Mouse (Mus musculus) C2C12 (cell line): ENCODE data around the gene G0s2. TPM values are rescaled to one million over a fixed set of nuclear protein-coding genes. Genes with fewer than 3 reads are reported as not detected.

Experiments used
- H3K27me3 ChIP-seq: one replicate; pipeline ENCODE4 v1.6.1; 2011; ENCODE audit not compliant: control insufficient read depth, insufficient read depth, insufficient read length
- H3K36me3 ChIP-seq: one replicate; pipeline ENCODE4 v1.6.1; 2011; ENCODE audit not compliant: control insufficient read depth, insufficient read depth
- H3K4me3 ChIP-seq: one replicate; pipeline ENCODE4 v1.5.1; 2011; ENCODE audit warnings: mild to moderate bottlenecking, control low read depth; ENCODE audit not compliant: poor library complexity, insufficient read depth, severe bottlenecking
- H3K79me2 ChIP-seq: one replicate; pipeline ENCODE4 v1.6.1; 2011; ENCODE audit not compliant: control insufficient read depth, insufficient read depth
- H3K79me3 ChIP-seq: one replicate; pipeline ENCODE4 v1.6.1; 2011; ENCODE audit warnings: low read depth, control low read depth
- H3ac ChIP-seq: one replicate; pipeline ENCODE3; 2011; ENCODE audit warnings: low read depth; ENCODE audit not compliant: control insufficient read depth, insufficient read length
- CEBPB ChIP-seq: IDR thresholded peaks from one replicate; pipeline ENCODE4 v1.6.1; 2011; ENCODE audit warnings: low read depth, mild to moderate bottlenecking, control low read depth, moderate library complexity
- CTCF ChIP-seq: IDR thresholded peaks from one replicate; pipeline ENCODE4 v1.5.1; 2011; ENCODE audit not compliant: control insufficient read depth, insufficient read depth, insufficient read length
- FOSL1 ChIP-seq: IDR thresholded peaks from one replicate; pipeline ENCODE4 v1.8.0; 2011; ENCODE audit warnings: mild to moderate bottlenecking, low read length; ENCODE audit not compliant: poor library complexity, insufficient read depth, severe bottlenecking
- MAX ChIP-seq: IDR thresholded peaks from one replicate; pipeline ENCODE4 v1.6.1; 2011; ENCODE audit warnings: mild to moderate bottlenecking, control low read depth
- MYOD1 ChIP-seq: IDR thresholded peaks from one replicate; pipeline ENCODE4 v1.6.1; 2011; ENCODE audit warnings: low read depth; ENCODE audit not compliant: control insufficient read depth, insufficient read length
- MYOG ChIP-seq: IDR thresholded peaks from one replicate; pipeline ENCODE4 v1.6.1; 2011; ENCODE audit not compliant: control insufficient read depth, insufficient read length; ENCODE audit errors: extremely low read depth
- USF1 ChIP-seq: IDR thresholded peaks from one replicate; pipeline ENCODE4 v1.6.1; 2011; ENCODE audit warnings: low read depth, mild to moderate bottlenecking, control low read depth, moderate library complexity
- polyA plus RNA-seq: library from polyadenylated mRNA; unstranded; fragments of >200 nt; fragmentation: generic; extraction: Trizol; gene quantifications from one replicate; pipeline ENCODE4 v1.2.1, GENCODE M21; 2012; ENCODE audit warnings: missing spikeins

G0s2 gene
- polyA plus RNA-seq, 1 experiment = 66.1 TPM

DNA sequence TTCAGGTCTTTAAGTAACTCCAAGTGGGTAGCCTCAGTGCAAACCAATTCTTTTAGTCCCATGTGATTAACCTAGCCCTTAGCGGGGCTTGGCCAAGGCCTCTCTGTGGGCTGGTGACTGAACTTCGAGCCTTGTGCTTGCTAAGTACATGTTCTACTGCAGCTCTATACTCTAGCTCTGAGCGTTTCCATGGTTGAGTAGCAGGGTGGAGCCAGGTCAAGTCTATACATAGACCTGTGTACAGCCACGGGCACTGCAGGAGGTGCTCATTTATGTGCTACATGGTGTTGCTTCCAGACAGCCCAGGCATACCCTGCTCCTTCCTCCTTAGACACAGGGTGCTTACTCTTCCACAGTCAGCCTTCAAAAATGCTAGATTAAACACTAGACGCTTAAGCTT lies 22.9 kb upstream of the G0s2 start:
- Histone ChIP-seq H3K79me2 (no peaks in the 10 kb centered on the region), H3K27me3 (no peaks in the 10 kb centered on the region), H3K79me3 (no peaks in the 10 kb centered on the region), H3K4me3 (no peak overlapping the region), H3K36me3 (no peaks in the 10 kb centered on the region), H3ac (no peak overlapping the region)
- no peak for TF ChIP-seq MYOD1
- no peak for TF ChIP-seq USF1
- no peak for TF ChIP-seq MAX
- no peak for TF ChIP-seq FOSL1
- TF ChIP-seq CTCF = no peak
- no peak for TF ChIP-seq MYOG
- TF ChIP-seq CEBPB = no peak

DNA sequence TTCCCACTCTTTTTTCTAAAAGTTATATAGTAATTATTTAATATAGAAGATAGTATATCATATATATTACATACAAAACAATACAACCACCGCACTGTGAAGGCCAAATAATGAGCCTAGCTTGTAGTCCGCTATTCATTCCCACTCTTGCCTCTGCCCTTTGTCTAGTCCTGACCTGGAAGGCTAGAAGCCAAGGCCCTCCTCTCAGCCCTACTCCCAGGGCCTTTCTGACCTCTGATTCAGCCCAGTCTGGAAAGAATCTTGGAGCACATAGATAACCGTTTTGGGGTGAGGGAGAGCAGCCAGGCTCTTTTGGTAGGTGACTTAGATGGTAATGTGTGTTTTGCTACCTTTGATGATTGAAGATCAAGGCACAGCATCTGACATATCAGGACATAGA lies 20.9 kb upstream of the G0s2 start:
- no peak overlapping the region for H3ac ChIP-seq
- H3K4me3 ChIP-seq = no peak overlapping the region
- no peak for TF ChIP-seq MYOD1
- no peak for TF ChIP-seq CTCF
- TF ChIP-seq USF1 = no peak
- no peak for TF ChIP-seq FOSL1
- TF ChIP-seq CEBPB = no peak
- TF ChIP-seq MYOG = no peak
- no peak for TF ChIP-seq MAX
- no peaks in the 10 kb centered on the region for H3K79me2 ChIP-seq
- H3K36me3 ChIP-seq = no peaks in the 10 kb centered on the region
- no peaks in the 10 kb centered on the region for H3K79me3 ChIP-seq
- no peaks in the 10 kb centered on the region for H3K27me3 ChIP-seq

DNA sequence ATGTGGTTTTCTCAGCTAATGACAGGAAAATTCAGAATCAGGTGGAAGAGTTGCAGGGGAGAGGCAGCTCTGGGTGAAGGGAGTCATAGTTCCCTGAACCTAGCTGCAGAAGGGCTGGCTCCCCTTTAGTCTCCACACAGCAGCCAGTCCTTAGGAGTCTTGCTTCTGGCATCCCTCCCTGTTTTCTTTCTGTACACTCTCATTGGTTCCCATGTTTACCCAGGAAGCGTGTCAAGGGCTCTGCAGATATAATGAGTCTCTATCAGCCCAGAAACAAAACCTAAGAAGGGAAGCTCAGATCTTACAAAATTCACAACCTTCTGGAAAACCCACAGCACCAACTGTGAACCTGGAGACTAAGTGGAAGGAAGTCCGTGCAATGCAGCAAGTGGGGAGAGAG lies 20.0 kb upstream of the G0s2 start:
- no peaks in the 10 kb centered on the region for H3K27me3 ChIP-seq
- H3K79me3 ChIP-seq = no peaks in the 10 kb centered on the region
- TF ChIP-seq MYOD1 (no peak), CTCF (no peak), MAX (no peak), MYOG (no peak), CEBPB (no peak), FOSL1 (no peak), USF1 (no peak)
- H3K36me3 ChIP-seq = no peaks in the 10 kb centered on the region
- no peak overlapping the region for H3K4me3 ChIP-seq
- no peaks in the 10 kb centered on the region for H3K79me2 ChIP-seq
- no peak overlapping the region for H3ac ChIP-seq

DNA sequence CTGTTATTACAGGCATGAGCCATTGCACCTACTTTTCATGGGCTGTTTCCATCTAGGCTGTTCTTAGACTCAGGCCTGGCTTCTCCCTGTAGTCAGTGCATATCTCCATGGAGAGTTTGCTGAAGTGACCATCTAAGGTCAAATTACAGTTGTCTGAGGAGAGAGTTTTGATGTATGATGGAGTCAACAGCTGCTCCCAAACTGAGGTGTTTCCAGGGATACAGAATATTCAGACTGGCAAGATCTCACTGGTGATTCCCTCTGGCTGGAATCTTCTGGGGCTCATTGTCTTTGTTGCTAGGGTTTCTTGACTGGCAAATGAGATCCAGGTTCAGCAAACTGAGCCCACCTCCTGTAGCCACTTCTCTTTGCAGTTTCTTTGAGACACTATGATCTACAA lies 17.7 kb upstream of the G0s2 start:
- Histone ChIP-seq H3ac (no peak overlapping the region), H3K36me3 (no peaks in the 10 kb centered on the region), H3K4me3 (no peak overlapping the region), H3K27me3 (no peaks in the 10 kb centered on the region), H3K79me3 (no peaks in the 10 kb centered on the region), H3K79me2 (no peaks in the 10 kb centered on the region)
- TF ChIP-seq CEBPB = no peak
- no peak for TF ChIP-seq MAX
- peak; percentile 56 for TF ChIP-seq MYOD1

DNA sequence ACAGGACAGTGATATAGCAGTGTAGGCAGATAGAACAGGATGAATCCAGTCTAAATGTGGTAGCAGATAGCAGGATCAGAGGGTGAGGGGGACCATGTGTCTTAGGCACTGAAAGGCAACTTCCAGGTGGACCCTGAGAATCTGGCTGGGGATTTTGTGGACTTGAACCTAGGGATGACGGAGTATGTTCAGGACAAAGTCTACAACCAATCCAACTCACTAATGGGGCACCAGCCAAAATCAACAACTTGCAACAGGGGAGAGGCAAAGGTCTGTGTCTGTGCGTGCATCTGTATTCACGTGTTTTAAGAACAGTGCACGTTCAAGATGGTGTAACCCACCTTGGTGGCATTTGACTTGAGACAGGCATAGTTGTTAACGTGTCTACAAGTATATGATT lies 16.9 kb upstream of the G0s2 start:
- Histone ChIP-seq H3K36me3 (no peaks in the 10 kb centered on the region), H3K27me3 (no peaks in the 10 kb centered on the region), H3K4me3 (no peak overlapping the region), H3K79me2 (no peaks in the 10 kb centered on the region), H3ac (no peak overlapping the region), H3K79me3 (no peaks in the 10 kb centered on the region)
- TF ChIP-seq USF1 (no peak), FOSL1 (no peak), MYOD1 (no peak), CTCF (no peak), MAX (no peak), MYOG (no peak), CEBPB (no peak)

DNA sequence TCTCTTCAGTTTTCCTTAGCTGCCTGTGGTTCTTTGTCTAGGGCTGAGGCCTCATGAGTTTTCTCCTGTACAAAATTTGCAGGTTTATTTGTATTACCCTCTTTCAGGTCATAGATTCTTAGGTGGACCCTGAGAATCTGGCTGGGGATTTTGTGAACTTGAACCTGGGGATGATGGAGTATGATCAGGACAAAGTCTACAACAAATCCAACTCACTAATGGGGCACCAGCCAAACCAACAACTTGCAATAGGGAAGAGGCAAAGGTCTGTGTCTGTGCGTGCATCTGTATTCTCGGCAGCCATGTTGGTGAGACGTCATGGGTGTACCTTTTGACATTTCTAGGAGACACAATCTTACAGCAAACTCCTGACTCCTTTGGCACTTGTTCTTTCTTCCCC lies 16.1 kb upstream of the G0s2 start:
- TF ChIP-seq CEBPB (no peak), MYOD1 (no peak), FOSL1 (no peak), MYOG (no peak), MAX (no peak), CTCF (no peak)
- no peaks in the 10 kb centered on the region for H3K79me3 ChIP-seq
- H3K79me2 ChIP-seq = no peaks in the 10 kb centered on the region
- H3K4me3 ChIP-seq = no peak overlapping the region
- no peaks in the 10 kb centered on the region for H3K27me3 ChIP-seq
- no peak overlapping the region for H3ac ChIP-seq
- no peaks in the 10 kb centered on the region for H3K36me3 ChIP-seq
